Mouse (Mus musculus): ENCODE measurements around the gene Prm2. TPM values are rescaled to one million over a fixed set of nuclear protein-coding genes. Genes with fewer than 3 reads are reported as not detected.

Gene Prm2
- polyA plus RNA-seq, 1 experiment from 2014 or later = not detected

Other genes starting within 250 kb of the Prm2 start
- gene Socs1, start 10.6 kb downstream of the Prm2 start, polyA plus RNA-seq (2014; fragmentation: Nextera tagmentation; extraction: Ambion mirVana) = 2.5 and 2.7 TPM in 2 replicates
- not detected in 2 replicates for gene Tnp2, start 7.5 kb downstream of the Prm2 start, polyA plus RNA-seq (2014; fragmentation: Nextera tagmentation; extraction: Ambion mirVana)
- not detected in 2 replicates for gene Prm3, start 5.2 kb downstream of the Prm2 start, polyA plus RNA-seq (2014; fragmentation: Nextera tagmentation; extraction: Ambion mirVana)
- not detected in 2 replicates for gene Prm1, start 9.7 kb upstream of the Prm2 start, polyA plus RNA-seq (2014; fragmentation: Nextera tagmentation; extraction: Ambion mirVana)
- not detected in 2 replicates for gene Gm11172, start 16.8 kb upstream of the Prm2 start, polyA plus RNA-seq (2014; fragmentation: Nextera tagmentation; extraction: Ambion mirVana)
- 2.5 and 3.6 TPM in 2 replicates for gene Rmi2, start 38.9 kb upstream of the Prm2 start, polyA plus RNA-seq (2014; fragmentation: Nextera tagmentation; extraction: Ambion mirVana)

Measured in neural tube, embryonic 11.5 days (tissue).